9 mouse cellular contexts compared by ENCODE assay signal in the genomic region with DNA sequence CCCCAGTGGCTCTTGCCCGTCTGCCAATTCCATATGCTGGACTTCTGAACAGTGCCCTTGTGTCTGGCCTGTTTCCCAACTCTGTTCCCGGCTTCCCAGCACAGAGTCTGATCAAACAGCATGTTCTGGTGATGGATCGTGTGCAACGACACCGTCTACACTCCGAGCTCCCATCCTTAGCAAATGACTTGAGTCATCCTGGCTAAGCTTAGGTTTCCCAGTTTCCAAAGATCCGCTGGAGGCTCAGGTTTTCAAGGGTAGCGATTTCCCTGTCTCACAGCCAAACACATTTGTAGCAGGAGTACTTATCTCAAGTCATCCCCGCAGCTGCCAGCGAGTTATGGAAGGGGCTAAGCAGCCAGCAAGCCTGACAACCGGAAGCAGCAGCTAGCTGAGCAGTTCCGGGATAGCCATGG.
DNase-seq lines count a peak whose midpoint lies in the region; ATAC-seq lines count a peak whose summit lies in the region.
"Had no signal": no experiment of that assay in that cellular context is flagged by ENCODE, and none has a peak within 500 bp of the region (broad histone marks: within the 10 kb centered on the region; RNA-seq: fewer than 3 reads in every experiment).

No protein-coding gene starts in this region.

- no peaks in the 10 kb centered on the region for H3K27me3 ChIP-seq in heart, embryonic 13.5 days (replicated peaks)

- 39% methylated on average over 12 of the region's 12 CpGs for WGBS in heart, embryonic 13.5 days

- H3K9ac ChIP-seq in heart, embryonic 13.5 days = peak overlapping the region; percentile 47; the same call in 1 of the 2 replicates

- peak overlapping the region; percentile 42 for H3K27ac ChIP-seq in heart, embryonic 13.5 days (replicated peaks)

- peak; percentile 89 for DNase-seq in heart, adult 11 months
- no peak for DNase-seq in heart, adult 8-10 months (ENCODE audit: low spot score)
- DNase-seq in ovary, adult 18-20 months (ENCODE audit: low spot score) = peak; percentile 4
- no peak for DNase-seq in ovary, postnatal 10 days (ENCODE audit: low spot score)
- DNase-seq in testis, postnatal 14 days (ENCODE audit: low spot score) = peak; percentile 6
- DNase-seq in thymus, postnatal 36 days = no peak
- DNase-seq: gastrocnemius, postnatal 36 days had no signal

- H3K36me3 ChIP-seq in heart, embryonic 13.5 days = no peaks in the 10 kb centered on the region

- H3K4me3 ChIP-seq in heart, embryonic 13.5 days = peak overlapping the region; percentile 25

- no peaks in the 10 kb centered on the region for H3K9me3 ChIP-seq in heart, embryonic 13.5 days

- H3K4me1 ChIP-seq in heart, embryonic 13.5 days = peaks cover 14% of the 10 kb centered on the region

- no peak; the same call in 1 of the 2 replicates for ATAC-seq in heart, embryonic 13.5 days (ENCODE audit: extremely low read depth, insufficient number of reproducible peaks, low FRiP score, low TSS enrichment)
- ATAC-seq in monocyte, adult 5-6 weeks (replicated peaks; ENCODE audit: insufficient number of reproducible peaks, low FRiP score, low TSS enrichment, poor library complexity, severe bottlenecking) = no peak

- peak overlapping the region; percentile 50 for H3K4me2 ChIP-seq in heart, embryonic 13.5 days

Comparison
In these comparisons a context has a peak if more than half of its experiments do, and no peak if none do; other contexts are left out.
1. DNase-seq: peak in heart, adult 11 months (single experiment), ovary, adult 18-20 months (single experiment) and testis, postnatal 14 days (single experiment); none in heart, adult 8-10 months (single experiment), ovary, postnatal 10 days (single experiment) and thymus, postnatal 36 days (0 of 2).